Mouse (Mus musculus) MEL (cell line): Measurements from ENCODE around the gene Med8. TPM values are rescaled to one million over a fixed set of nuclear protein-coding genes. Genes with fewer than 3 reads are reported as not detected.

Source experiments
- DNase-seq: peaks from one replicate; pipeline ENCODE4 v3.0.0; 2011; ENCODE audit warnings: low read depth, low spot score
- H3K27ac ChIP-seq: 2 replicates; pipeline ENCODE4 v1.5.1; 2012; ENCODE audit warnings: low read depth, mild to moderate bottlenecking, control low read depth, low read length, moderate library complexity; ENCODE audit not compliant: control insufficient read depth
- H3K27me3 ChIP-seq, 2 experiments: fragments of 150-350 bp in 1 of 2; sonication (generic) in 1 of 2; 2 replicates each; pipeline ENCODE4 v1.6.1; 2012; ENCODE audit warnings: low read length in 2 of 2, mild to moderate bottlenecking in 2 of 2, improper control_type of control experiment in 1 of 2, moderate library complexity in 1 of 2; ENCODE audit not compliant: insufficient read depth in 2 of 2, control insufficient read depth in 1 of 2
- H3K36me3 ChIP-seq, 2 experiments: 2 replicates each; pipeline ENCODE4 v1.6.1; 2012 to 2014; ENCODE audit warnings: low read length in 2 of 2, improper control_type of control experiment in 1 of 2, inconsistent platforms in 1 of 2, mild to moderate bottlenecking in 1 of 2; ENCODE audit not compliant: insufficient read depth in 2 of 2, control insufficient read depth in 1 of 2
- H3K4me1 ChIP-seq, 2 experiments: fragments of 150-350 bp in 1 of 2; sonication (generic) in 1 of 2; 2 replicates each; pipeline ENCODE4 v1.6.1; 2012; ENCODE audit warnings: low read length in 2 of 2, improper control_type of control experiment in 1 of 2, mild to moderate bottlenecking in 1 of 2; ENCODE audit not compliant: insufficient read depth in 2 of 2, control insufficient read depth in 1 of 2
- H3K4me3 ChIP-seq, 2 experiments: fragments of 150-350 bp in 1 of 2; sonication (generic) in 1 of 2; 2 replicates each; pipeline ENCODE4 v1.5.1; 2012; ENCODE audit warnings: low read depth in 2 of 2, low read length in 2 of 2, mild to moderate bottlenecking in 2 of 2, moderate library complexity in 2 of 2, control low read depth in 1 of 2, improper control_type of control experiment in 1 of 2; ENCODE audit not compliant: control insufficient read depth in 1 of 2, insufficient read depth in 1 of 2
- H3K79me2 ChIP-seq: 2 replicates; pipeline ENCODE4 v1.6.1; 2012; ENCODE audit warnings: mild to moderate bottlenecking, low read length, moderate library complexity; ENCODE audit not compliant: control insufficient read depth, poor library complexity, insufficient read depth
- H3K9ac ChIP-seq: 2 replicates; pipeline ENCODE4 v1.6.1; 2012; ENCODE audit warnings: low read depth, mild to moderate bottlenecking, control low read depth, low read length, moderate library complexity; ENCODE audit not compliant: control insufficient read depth, poor library complexity, severe bottlenecking
- H3K9me3 ChIP-seq: fragments of 150-350 bp; sonication (generic); replicated peaks from 2 replicates; pipeline ENCODE4 v1.6.1; 2012; ENCODE audit warnings: mild to moderate bottlenecking, low read length, improper control_type of control experiment, moderate library complexity; ENCODE audit not compliant: insufficient read depth
- CTCF ChIP-seq, 3 experiments: IDR thresholded peaks in 2 of 3; conservative IDR thresholded peaks in 1 of 3; 2 replicates each; pipeline ENCODE4 v1.5.1; 2011 to 2012; ENCODE audit warnings: low read length in 3 of 3, low read depth in 2 of 3, mild to moderate bottlenecking in 2 of 3, improper control_type of control experiment in 1 of 3, inconsistent platforms in 1 of 3, mixed read lengths in 1 of 3, moderate library complexity in 1 of 3; ENCODE audit not compliant: control insufficient read depth in 1 of 3, insufficient read depth in 1 of 3, poor library complexity in 1 of 3, severe bottlenecking in 1 of 3
- E2F4 ChIP-seq: IDR thresholded peaks from 2 replicates; pipeline ENCODE4 v1.6.1; 2011; ENCODE audit warnings: low read depth, low read length, improper control_type of control experiment, borderline replicate concordance
- ELF1 ChIP-seq: IDR thresholded peaks from 2 replicates; pipeline ENCODE4 v1.6.1; 2014; ENCODE audit warnings: low read depth, mild to moderate bottlenecking, inconsistent platforms, low read length, improper control_type of control experiment, moderate library complexity
- EP300 ChIP-seq, 2 experiments: IDR thresholded peaks; 2 replicates each; pipeline ENCODE4 v1.6.1; 2011; ENCODE audit warnings: improper control_type of control experiment in 2 of 2, low read length in 2 of 2, low read depth in 1 of 2, mild to moderate bottlenecking in 1 of 2
- GATA1 ChIP-seq: IDR thresholded peaks from 2 replicates; pipeline ENCODE4 v1.6.1; 2011; ENCODE audit warnings: low read depth, low read length, improper control_type of control experiment
- HCFC1 ChIP-seq: IDR thresholded peaks from 2 replicates; pipeline ENCODE4 v1.6.1; 2012; ENCODE audit warnings: low read depth, mild to moderate bottlenecking, inconsistent platforms, low read length, improper control_type of control experiment, moderate library complexity
- MAFK ChIP-seq: IDR thresholded peaks from 2 replicates; pipeline ENCODE4 v1.6.1; 2011; ENCODE audit warnings: low read depth, mild to moderate bottlenecking, low read length, improper control_type of control experiment, borderline replicate concordance
- MAX ChIP-seq: IDR thresholded peaks from 2 replicates; pipeline ENCODE4 v1.6.1; 2011; ENCODE audit warnings: low read length, improper control_type of control experiment
- MAZ ChIP-seq: IDR thresholded peaks from 2 replicates; pipeline ENCODE4 v1.6.1; 2012; ENCODE audit warnings: low read depth, mild to moderate bottlenecking, inconsistent platforms, low read length, improper control_type of control experiment
- MEF2A ChIP-seq: IDR thresholded peaks from 2 replicates; pipeline ENCODE4 v1.6.1; 2014; ENCODE audit warnings: low read depth, mild to moderate bottlenecking, inconsistent platforms, low read length, improper control_type of control experiment; ENCODE audit not compliant: poor library complexity, insufficient replicate concordance, severe bottlenecking; ENCODE audit errors: extremely low read depth
- MXI1 ChIP-seq: IDR thresholded peaks from 2 replicates; pipeline ENCODE4 v1.6.1; 2011; ENCODE audit warnings: mild to moderate bottlenecking, low read depth, low read length, improper control_type of control experiment
- MYC ChIP-seq: IDR thresholded peaks from 2 replicates; pipeline ENCODE4 v1.6.1; 2011; ENCODE audit warnings: low read depth, mild to moderate bottlenecking, low read length, improper control_type of control experiment, moderate library complexity
- NELFE ChIP-seq: IDR thresholded peaks from 2 replicates; pipeline ENCODE4 v1.6.1; 2011; ENCODE audit warnings: low read depth, low read length, improper control_type of control experiment
- RAD21 ChIP-seq: IDR thresholded peaks from 2 replicates; pipeline ENCODE4 v1.6.1; 2011; ENCODE audit warnings: mild to moderate bottlenecking, low read depth, low read length, improper control_type of control experiment
- SIN3A ChIP-seq: IDR thresholded peaks from 2 replicates; pipeline ENCODE4 v1.6.1; 2012; ENCODE audit warnings: low read length, improper control_type of control experiment, inconsistent platforms
- SMC3 ChIP-seq: IDR thresholded peaks from 2 replicates; pipeline ENCODE4 v1.6.1; 2011; ENCODE audit warnings: low read depth, low read length, improper control_type of control experiment
- TBP ChIP-seq: IDR thresholded peaks from 2 replicates; pipeline ENCODE4 v1.8.0; 2011; ENCODE audit warnings: low read depth, low read length, improper control_type of control experiment
- TCF12 ChIP-seq: IDR thresholded peaks from 2 replicates; pipeline ENCODE4 v1.6.1; 2014; ENCODE audit warnings: low read depth, mild to moderate bottlenecking, inconsistent platforms, low read length, improper control_type of control experiment, moderate library complexity
- UBTF ChIP-seq: IDR thresholded peaks from 2 replicates; pipeline ENCODE4 v1.6.1; 2012; ENCODE audit warnings: low read depth, mild to moderate bottlenecking, inconsistent platforms, low read length, improper control_type of control experiment, moderate library complexity, borderline replicate concordance; ENCODE audit not compliant: insufficient read depth
- ZC3H11A ChIP-seq: IDR thresholded peaks from 2 replicates; pipeline ENCODE4 v1.6.1; 2012; ENCODE audit warnings: low read depth, mild to moderate bottlenecking, inconsistent platforms, low read length, improper control_type of control experiment
- ZNF384 ChIP-seq: IDR thresholded peaks from 2 replicates; pipeline ENCODE4 v1.6.1; 2012; ENCODE audit warnings: low read depth, mild to moderate bottlenecking, inconsistent platforms, low read length, improper control_type of control experiment
- polyA plus RNA-seq, 2 experiments: library from polyadenylated mRNA; stranded (reverse) in 1 of 2; unstranded in 1 of 2; fragments of >175 nt in 1 of 2; fragments of >200 nt in 1 of 2; gene quantifications; 2 replicates each; pipeline versions ENCODE4 v1.2.1 to v1.2.4; 2012; ENCODE audit warnings: low replicate concordance in 2 of 2, low read depth in 1 of 2; ENCODE audit not compliant: insufficient read length in 2 of 2, insufficient read depth in 1 of 2, missing spikeins in 1 of 2
- total RNA-seq: library from RNA; depleted of rRNA; stranded (reverse); fragments of 300-350 nt; gene quantifications from 2 replicates; pipeline ENCODE4 v1.2.3, GENCODE M21; 2012

Gene Med8
- total and polyA plus RNA-seq, 3 experiments = 84.2 to 159 (median 134) TPM

DNA sequence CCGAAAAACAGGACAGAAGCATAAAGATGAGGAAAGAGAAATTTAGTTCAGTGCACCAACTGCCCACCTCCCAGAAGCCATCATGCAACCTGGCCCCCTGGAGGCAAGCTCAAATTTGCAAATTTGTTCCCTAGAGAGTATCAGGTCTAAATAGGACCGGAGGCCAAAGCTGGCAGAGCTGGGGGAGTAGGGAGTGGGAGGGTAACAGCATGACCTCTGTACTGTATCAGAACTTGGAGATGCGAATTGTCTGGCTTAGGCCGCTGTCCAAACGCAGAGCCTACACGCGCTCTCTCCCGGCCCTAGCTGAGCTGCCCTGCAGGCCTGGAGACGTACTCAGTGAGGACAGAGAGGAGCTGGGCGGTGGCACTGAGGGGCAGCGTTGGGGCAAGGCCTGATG, 19.0 kb upstream of the Med8 start:
- Histone ChIP-seq H3K27ac (no peak overlapping the region), H3K27me3 (no peaks in the 10 kb centered on the region), H3K9ac (no peak overlapping the region), H3K79me2 (no peaks in the 10 kb centered on the region), H3K4me3 (no peak overlapping the region), H3K4me1 (peaks cover 6 to 7% of the 10 kb centered on the region in 2 experiments), H3K36me3 (peaks cover 0 to 5% of the 10 kb centered on the region in 2 experiments; a peak in 2 of 4 replicates), H3K9me3 (no peaks in the 10 kb centered on the region)
- no peak for DNase-seq
- TF ChIP-seq HCFC1 = no peak
- TF ChIP-seq EP300 (IDR thresholded peaks at IDR 0.05; ENCODE audit: low read depth in 1 of 2, low read length in 2 of 2) = no peak
- no peak for TF ChIP-seq ZC3H11A
- no peak for TF ChIP-seq MYC
- no peak for TF ChIP-seq MAFK
- no peak for TF ChIP-seq MAX
- no peak for TF ChIP-seq RAD21
- TF ChIP-seq UBTF = no peak
- TF ChIP-seq CTCF (IDR thresholded peaks at IDR 0.05 in 2 of 3, conservative IDR thresholded peaks at IDR 0.05 in 1 of 3; ENCODE audit: control insufficient read depth in 1 of 3, insufficient read depth in 1 of 3, low read depth in 2 of 3, low read length in 3 of 3, poor library complexity in 1 of 3, severe bottlenecking in 1 of 3) = no peak
- TF ChIP-seq MAZ = no peak
- no peak for TF ChIP-seq MEF2A
- no peak for TF ChIP-seq TCF12
- no peak for TF ChIP-seq ZNF384
- no peak for TF ChIP-seq SIN3A
- TF ChIP-seq GATA1 = no peak
- no peak for TF ChIP-seq E2F4

DNA sequence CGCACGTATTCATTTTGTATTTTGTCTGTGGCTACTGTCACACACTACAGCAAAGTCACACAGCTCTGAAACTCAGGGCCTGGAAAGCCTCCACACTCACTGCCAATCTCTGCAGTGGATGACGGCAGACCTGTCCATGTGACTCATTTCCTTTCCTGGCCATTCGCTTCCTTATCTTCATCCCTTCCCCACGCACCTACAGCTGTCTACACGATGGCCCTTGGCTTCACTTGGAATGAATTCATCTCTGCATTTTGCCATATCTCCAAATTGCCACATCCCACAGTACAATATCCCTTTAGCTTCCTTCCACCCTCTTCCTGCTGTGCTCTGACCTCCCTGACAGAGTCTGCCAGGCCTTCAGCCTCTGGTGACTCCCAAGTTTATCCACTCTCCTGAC, 14.6 kb upstream of the Med8 start:
- Histone ChIP-seq H3K27me3 (no peaks in the 10 kb centered on the region), H3K4me3 (no peak overlapping the region), H3K9ac (no peak overlapping the region), H3K9me3 (no peaks in the 10 kb centered on the region), H3K27ac (no peak overlapping the region), H3K79me2 (no peaks in the 10 kb centered on the region), H3K4me1 (peaks cover 8 to 9% of the 10 kb centered on the region in 2 experiments), H3K36me3 (peaks cover 0 to 12% of the 10 kb centered on the region in 2 experiments; a peak in 3 of 4 replicates)
- no peak for DNase-seq
- TF ChIP-seq NELFE (no peak), SIN3A (no peak), SMC3 (no peak), ELF1 (no peak), TBP (no peak), MAZ (no peak), MXI1 (no peak)
